Mouse (Mus musculus) liver, embryonic 16.5 days (tissue): Measurements from ENCODE around the gene Bcap29. TPM values are rescaled to one million over a fixed set of nuclear protein-coding genes. Genes with fewer than 3 reads are reported as not detected.
"Not testable (repeated sequence)": the region's sequence is repeated elsewhere in the genome, so short reads cannot be mapped to it uniquely, and the experiment has no call there.

Experiments used
- ATAC-seq: fragments of 200-750 bp; cut with Nextera tagmentation; 2 replicates; pipeline ENCODE4 v1.8.0; 2017; ENCODE audit warnings: low read depth, mild to moderate bottlenecking, moderate number of reproducible peaks, moderate library complexity
- H3K27ac ChIP-seq: fragments of 300-500 bp; sonication (generic); 2 replicates; pipeline ENCODE4 v1.5.1; 2014; ENCODE audit warnings: mild to moderate bottlenecking, low read length
- H3K27me3 ChIP-seq: fragments of 300-500 bp; sonication (generic); 2 replicates; pipeline ENCODE4 v1.6.1; 2014; ENCODE audit warnings: low read depth, low read length, mixed read lengths; ENCODE audit not compliant: control insufficient read depth, insufficient read depth
- H3K36me3 ChIP-seq: fragments of 300-500 bp; sonication (generic); 2 replicates; pipeline ENCODE4 v1.6.1; 2014; ENCODE audit warnings: mild to moderate bottlenecking; ENCODE audit not compliant: control insufficient read depth, insufficient read depth
- H3K4me1 ChIP-seq: fragments of 300-500 bp; sonication (generic); 2 replicates; pipeline ENCODE4 v1.6.1; 2014; ENCODE audit warnings: low read depth, low read length, mixed read lengths; ENCODE audit not compliant: control insufficient read depth
- H3K4me2 ChIP-seq: fragments of 300-500 bp; sonication (generic); 2 replicates; pipeline ENCODE4 v1.6.1; 2014; ENCODE audit warnings: low read depth, low read length, mixed read lengths
- H3K4me3 ChIP-seq: fragments of 300-500 bp; sonication (generic); 2 replicates; pipeline ENCODE4 v1.5.1; 2014; ENCODE audit warnings: low read depth, mild to moderate bottlenecking, low read length
- H3K9ac ChIP-seq: fragments of 300-500 bp; sonication (generic); 2 replicates; pipeline ENCODE4 v1.6.1; 2014; ENCODE audit warnings: low read depth, low read length
- H3K9me3 ChIP-seq: fragments of 300-500 bp; sonication (generic); replicated peaks from 2 replicates; pipeline ENCODE4 v1.6.1; 2016; ENCODE audit warnings: low read length; ENCODE audit not compliant: control insufficient read depth
- WGBS: fragments of 180-500 bp; shearing (Covaris S2); extraction: QIAGEN DNeasy Blood & Tissue Kit; methylation state at CpG from one replicate; pipeline ENCODE4 v1.1.7; 2014; ENCODE audit not compliant: insufficient replicate concordance; 5-methylcytosine and 5-hydroxymethylcytosine counted together
- polyA plus RNA-seq: library from polyadenylated mRNA; unstranded; fragments of >200 nt; fragmentation: Nextera tagmentation; extraction: Ambion mirVana; gene quantifications from 2 replicates; pipeline ENCODE4 v1.2.1, GENCODE M21; 2015

Gene Bcap29
- polyA plus RNA-seq, 1 experiment from 2014 or later = 18.3 TPM

GRCm38 (mm10) chr12:31583726-31584125 is 50.7 kb downstream of the Bcap29 start:
- Histone ChIP-seq H3K27ac (no peak overlapping the region), H3K4me3 (no peak overlapping the region), H3K9ac (no peak overlapping the region), H3K27me3 (no peaks in the 10 kb centered on the region), H3K9me3 (no peaks in the 10 kb centered on the region), H3K36me3 (no peaks in the 10 kb centered on the region), H3K4me1 (no peaks in the 10 kb centered on the region), H3K4me2 (no peak overlapping the region)
- no peak for ATAC-seq
- WGBS = 57% methylated on average over 2 of the region's 2 CpGs

- no peak overlapping the region for H3K9ac ChIP-seq
- no peak overlapping the region for H3K27ac ChIP-seq
- no peaks in the 10 kb centered on the region for H3K4me1 ChIP-seq
- H3K27me3 ChIP-seq = no peaks in the 10 kb centered on the region
- no peaks in the 10 kb centered on the region for H3K36me3 ChIP-seq
- no peak overlapping the region for H3K4me3 ChIP-seq
- WGBS = 66% methylated on average over 5 of the region's 5 CpGs
- no peak for ATAC-seq
- H3K9me3 ChIP-seq = no peaks in the 10 kb centered on the region
- H3K4me2 ChIP-seq = no peak overlapping the region
Measured at GRCm38 (mm10) chr12:31582081-31582480, 52.4 kb downstream of the Bcap29 start.

GRCm38 (mm10) chr12:31581319-31581810 is 53.1 kb downstream of the Bcap29 start:
- H3K27me3 ChIP-seq = no peaks in the 10 kb centered on the region
- ATAC-seq = no peak
- no peaks in the 10 kb centered on the region for H3K4me1 ChIP-seq
- no peak overlapping the region for H3K4me2 ChIP-seq
- H3K36me3 ChIP-seq = no peaks in the 10 kb centered on the region
- no peak overlapping the region for H3K27ac ChIP-seq
- H3K4me3 ChIP-seq = no peak overlapping the region
- H3K9ac ChIP-seq = no peak overlapping the region
- WGBS = 67% methylated on average over 7 of the region's 7 CpGs
- no peaks in the 10 kb centered on the region for H3K9me3 ChIP-seq

- Histone ChIP-seq H3K36me3 (no peaks in the 10 kb centered on the region), H3K9ac (no peak overlapping the region), H3K4me2 (no peak overlapping the region), H3K4me3 (no peak overlapping the region), H3K9me3 (no peaks in the 10 kb centered on the region), H3K27me3 (no peaks in the 10 kb centered on the region), H3K4me1 (no peaks in the 10 kb centered on the region), H3K27ac (no peak overlapping the region)
- ATAC-seq = no peak
- WGBS = 67% methylated on average over 5 of the region's 5 CpGs
Measured at GRCm38 (mm10) chr12:31580634-31581318, 53.7 kb downstream of the Bcap29 start.

- 76% methylated on average over 7 of the region's 8 CpGs for WGBS
- Histone ChIP-seq H3K4me1 (no peaks in the 10 kb centered on the region), H3K4me2 (no peak overlapping the region), H3K9ac (no peak overlapping the region), H3K4me3 (no peak overlapping the region), H3K9me3 (no peaks in the 10 kb centered on the region), H3K27ac (no peak overlapping the region), H3K27me3 (no peaks in the 10 kb centered on the region), H3K36me3 (no peaks in the 10 kb centered on the region)
- ATAC-seq = no peak
Measured at GRCm38 (mm10) chr12:31578691-31579476, 55.6 kb downstream of the Bcap29 start.

- 64% methylated on average over 5 of the region's 5 CpGs for WGBS
- no peak for ATAC-seq
Measured at GRCm38 (mm10) chr12:31574506-31574905, 60.0 kb downstream of the Bcap29 start.

GRCm38 (mm10) chr12:31569784-31570183 is 64.7 kb downstream of the Bcap29 start:
- Histone ChIP-seq H3K9me3 (no peaks in the 10 kb centered on the region), H3K36me3 (no peaks in the 10 kb centered on the region), H3K4me1 (no peaks in the 10 kb centered on the region), H3K27ac (no peak overlapping the region), H3K9ac (no peak overlapping the region), H3K27me3 (no peaks in the 10 kb centered on the region), H3K4me3 (no peak overlapping the region), H3K4me2 (no peak overlapping the region)
- 48% methylated on average over 2 of the region's 2 CpGs for WGBS
- ATAC-seq = no peak

More at GRCm38 (mm10) chr12:31574506-31574905, 60.0 kb downstream of the Bcap29 start:
- Histone ChIP-seq H3K4me1 (no peaks in the 10 kb centered on the region), H3K27ac (no peak overlapping the region), H3K9me3 (no peaks in the 10 kb centered on the region), H3K27me3 (no peaks in the 10 kb centered on the region), H3K4me2 (no peak overlapping the region), H3K4me3 (no peak overlapping the region), H3K9ac (no peak overlapping the region), H3K36me3 (no peaks in the 10 kb centered on the region)

- Histone ChIP-seq H3K27me3 (no peaks in the 10 kb centered on the region), H3K9ac (no peak overlapping the region), H3K4me3 (no peak overlapping the region), H3K27ac (no peak overlapping the region), H3K36me3 (no peaks in the 10 kb centered on the region), H3K9me3 (no peaks in the 10 kb centered on the region), H3K4me2 (no peak overlapping the region), H3K4me1 (no peaks in the 10 kb centered on the region)
- ATAC-seq = no peak
Measured at GRCm38 (mm10) chr12:31568661-31569060, 65.8 kb downstream of the Bcap29 start.

GRCm38 (mm10) chr12:31567535-31567934 is 66.9 kb downstream of the Bcap29 start:
- not testable (repeated sequence) for ATAC-seq, H3K27ac ChIP-seq, H3K27me3 ChIP-seq, H3K9ac ChIP-seq, H3K9me3 ChIP-seq, H3K4me1 ChIP-seq, H3K36me3 ChIP-seq
- H3K4me2 ChIP-seq = peak overlapping the region; percentile 45
- H3K4me3 ChIP-seq = peak overlapping the region; percentile 20; the same call in 1 of the 2 replicates
- 21% methylated on average over 10 of the region's 10 CpGs for WGBS
